Mouse (Mus musculus): Measurements from ENCODE around the gene Klhl40.

DNA sequence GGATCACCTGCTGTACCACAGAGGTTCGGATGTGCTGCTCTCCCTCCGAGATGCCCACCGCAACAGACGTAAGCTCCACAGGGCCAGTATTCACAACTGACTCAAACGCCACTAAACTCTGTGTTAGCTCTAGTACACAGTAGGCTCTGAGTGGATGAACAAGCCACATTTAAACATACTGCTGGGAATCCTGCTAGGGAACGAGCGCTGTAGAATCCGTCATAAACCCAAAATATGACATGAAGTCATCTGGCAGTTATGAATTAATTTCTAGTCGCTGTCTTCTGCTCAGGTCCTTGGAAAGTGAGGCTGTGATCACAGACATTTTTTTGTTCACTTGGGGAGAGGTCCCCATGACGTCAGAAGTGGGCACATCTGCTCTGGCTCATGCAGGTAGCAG lies 1.5 kb upstream of the Klhl40 start:
- TF ChIP-seq CTCF (IDR thresholded peaks at IDR 0.05; ENCODE audit: borderline replicate concordance, insufficient read depth, low read depth, low read length) (no peak), POLR2A (IDR thresholded peaks at IDR 0.05; ENCODE audit: borderline replicate concordance, insufficient read depth, low read length) (no peak)
